Mouse (Mus musculus) hindbrain, embryonic 16.5 days (tissue): ENCODE measurements around the gene Kif14. TPM values are rescaled to one million over a fixed set of nuclear protein-coding genes. Genes with fewer than 3 reads are reported as not detected.

Experiments used
- ATAC-seq: fragments of 200-750 bp; cut with Nextera tagmentation; 2 replicates; pipeline ENCODE4 v1.8.0; 2017; ENCODE audit warnings: moderate TSS enrichment, moderate library complexity
- H3K27ac ChIP-seq: fragments of 300-500 bp; sonication (generic); 2 replicates; pipeline ENCODE4 v1.5.1; 2014; ENCODE audit warnings: low read depth, mild to moderate bottlenecking, control low read depth, low read length, moderate library complexity
- H3K27me3 ChIP-seq: fragments of 300-500 bp; sonication (generic); replicated peaks from 2 replicates; pipeline ENCODE4 v1.6.1; 2014; ENCODE audit warnings: low read length; ENCODE audit not compliant: control insufficient read depth, insufficient read depth
- H3K36me3 ChIP-seq: fragments of 300-500 bp; sonication (generic); 2 replicates; pipeline ENCODE4 v1.6.1; 2014; ENCODE audit warnings: mild to moderate bottlenecking, low read length, moderate library complexity, mixed read lengths; ENCODE audit not compliant: control insufficient read depth, insufficient read depth
- H3K4me1 ChIP-seq: fragments of 300-500 bp; sonication (generic); 2 replicates; pipeline ENCODE4 v1.6.1; 2014; ENCODE audit warnings: low read depth, low read length; ENCODE audit not compliant: control insufficient read depth, insufficient read depth
- H3K4me2 ChIP-seq: fragments of 300-500 bp; sonication (generic); 2 replicates; pipeline ENCODE4 v1.6.1; 2014; ENCODE audit warnings: mild to moderate bottlenecking, low read length, control low read depth, moderate library complexity
- H3K4me3 ChIP-seq: fragments of 300-500 bp; sonication (generic); 2 replicates; pipeline ENCODE4 v1.5.1; 2014; ENCODE audit warnings: mild to moderate bottlenecking, low read length, control low read depth, moderate library complexity
- H3K9ac ChIP-seq: fragments of 300-500 bp; sonication (generic); 2 replicates; pipeline ENCODE4 v1.6.1; 2014; ENCODE audit warnings: low read depth, mild to moderate bottlenecking, control low read depth, low read length, moderate library complexity
- H3K9me3 ChIP-seq: fragments of 300-500 bp; sonication (generic); 2 replicates; pipeline ENCODE4 v1.6.1; 2014; ENCODE audit warnings: mild to moderate bottlenecking, low read length, moderate library complexity; ENCODE audit not compliant: control insufficient read depth
- WGBS: fragments of 180-500 bp; shearing (Covaris S2); extraction: QIAGEN DNeasy Blood & Tissue Kit; methylation state at CpG from one replicate; pipeline ENCODE4 v1.1.7; 2014; 5-methylcytosine and 5-hydroxymethylcytosine counted together
- polyA plus RNA-seq: library from polyadenylated mRNA; unstranded; fragments of >200 nt; fragmentation: Nextera tagmentation; extraction: Ambion mirVana; gene quantifications from 2 replicates; pipeline ENCODE4 v1.2.1, GENCODE M21; 2015

The Kif14 gene
- polyA plus RNA-seq, 1 experiment from 2014 or later = 0.74 TPM

- H3K4me1 ChIP-seq = peaks cover 5% of the 10 kb centered on the region
- H3K4me3 ChIP-seq = no peak overlapping the region
- H3K9me3 ChIP-seq = no peaks in the 10 kb centered on the region
- H3K36me3 ChIP-seq = no peaks in the 10 kb centered on the region
- no peaks in the 10 kb centered on the region; the same call in 1 of the 2 replicates for H3K27me3 ChIP-seq
- no peak overlapping the region for H3K27ac ChIP-seq
- no peak overlapping the region for H3K4me2 ChIP-seq
- H3K9ac ChIP-seq = no peak overlapping the region
- 79% methylated on average over 8 of the region's 8 CpGs for WGBS
- no peak for ATAC-seq
Observed at GRCm38 (mm10) chr1:136569206-136569605, 103.1 kb downstream of the Kif14 start.

GRCm38 (mm10) chr1:136569626-136570297, 103.6 kb downstream of the Kif14 start:
- no peaks in the 10 kb centered on the region for H3K36me3 ChIP-seq
- no peak overlapping the region for H3K27ac ChIP-seq
- no peak overlapping the region for H3K9ac ChIP-seq
- ATAC-seq = no peak
- 23% methylated on average over 20 of the region's 20 CpGs for WGBS
- no peaks in the 10 kb centered on the region; the same call in 1 of the 2 replicates for H3K27me3 ChIP-seq
- H3K4me1 ChIP-seq = peaks cover 5% of the 10 kb centered on the region
- H3K4me2 ChIP-seq = peak overlapping the region; percentile 44
- H3K4me3 ChIP-seq = peak overlapping the region; percentile 16
- H3K9me3 ChIP-seq = no peaks in the 10 kb centered on the region

GRCm38 (mm10) chr1:136570298-136570653, 104.1 kb downstream of the Kif14 start:
- Histone ChIP-seq H3K4me3 (peak overlapping the region; percentile 16), H3K27ac (no peak overlapping the region), H3K4me2 (peak overlapping the region; percentile 44), H3K9me3 (no peaks in the 10 kb centered on the region), H3K36me3 (no peaks in the 10 kb centered on the region), H3K4me1 (peaks cover 5% of the 10 kb centered on the region), H3K9ac (peak overlapping the region; percentile 20; the same call in 1 of the 2 replicates), H3K27me3 (no peaks in the 10 kb centered on the region; the same call in 1 of the 2 replicates)
- 12% methylated on average over 13 of the region's 13 CpGs for WGBS
- ATAC-seq = no peak

- WGBS = 88% methylated on average over 9 of the region's 9 CpGs
- H3K27me3 ChIP-seq = no peaks in the 10 kb centered on the region; the same call in 1 of the 2 replicates
- H3K27ac ChIP-seq = no peak overlapping the region
- ATAC-seq = no peak
- no peak overlapping the region for H3K4me3 ChIP-seq
- H3K9ac ChIP-seq = no peak overlapping the region
- H3K36me3 ChIP-seq = no peaks in the 10 kb centered on the region
- no peaks in the 10 kb centered on the region for H3K9me3 ChIP-seq
- peaks cover 5% of the 10 kb centered on the region for H3K4me1 ChIP-seq
- H3K4me2 ChIP-seq = no peak overlapping the region
Observed at GRCm38 (mm10) chr1:136570976-136571375, 104.8 kb downstream of the Kif14 start.

GRCm38 (mm10) chr1:136571530-136571929, 105.4 kb downstream of the Kif14 start:
- no peaks in the 10 kb centered on the region for H3K9me3 ChIP-seq
- no peaks in the 10 kb centered on the region for H3K36me3 ChIP-seq
- 86% methylated on average over 10 of the region's 10 CpGs for WGBS
- H3K9ac ChIP-seq = no peak overlapping the region
- peaks cover 5% of the 10 kb centered on the region for H3K4me1 ChIP-seq
- no peak overlapping the region for H3K4me3 ChIP-seq
- no peaks in the 10 kb centered on the region; the same call in 1 of the 2 replicates for H3K27me3 ChIP-seq
- H3K4me2 ChIP-seq = no peak overlapping the region
- no peak for ATAC-seq
- H3K27ac ChIP-seq = no peak overlapping the region

GRCm38 (mm10) chr1:136577890-136578663, 111.9 kb downstream of the Kif14 start:
- Histone ChIP-seq H3K4me3 (no peak overlapping the region), H3K9ac (no peak overlapping the region), H3K4me1 (no peaks in the 10 kb centered on the region), H3K4me2 (no peak overlapping the region), H3K36me3 (no peaks in the 10 kb centered on the region), H3K9me3 (no peaks in the 10 kb centered on the region), H3K27me3 (no peaks in the 10 kb centered on the region), H3K27ac (no peak overlapping the region)
- ATAC-seq = no peak
- WGBS = 27% methylated on average over 16 of the region's 16 CpGs

GRCm38 (mm10) chr1:136579360-136579759, 113.2 kb downstream of the Kif14 start:
- H3K9me3 ChIP-seq = no peaks in the 10 kb centered on the region
- 90% methylated on average over 14 of the region's 14 CpGs for WGBS
- no peak overlapping the region for H3K27ac ChIP-seq
- H3K27me3 ChIP-seq = no peaks in the 10 kb centered on the region
- no peak overlapping the region for H3K4me2 ChIP-seq
- no peaks in the 10 kb centered on the region for H3K36me3 ChIP-seq
- no peak for ATAC-seq
- no peak overlapping the region for H3K4me3 ChIP-seq
- H3K4me1 ChIP-seq = no peaks in the 10 kb centered on the region; the same call in 1 of the 2 replicates
- no peak overlapping the region for H3K9ac ChIP-seq

- Histone ChIP-seq H3K9me3 (no peaks in the 10 kb centered on the region), H3K4me1 (no peaks in the 10 kb centered on the region; the same call in 1 of the 2 replicates), H3K4me2 (no peak overlapping the region), H3K27me3 (no peaks in the 10 kb centered on the region), H3K36me3 (no peaks in the 10 kb centered on the region), H3K9ac (no peak overlapping the region), H3K4me3 (no peak overlapping the region), H3K27ac (no peak overlapping the region)
- WGBS = 94% methylated on average over 8 of the region's 8 CpGs
- ATAC-seq = no peak
Observed at GRCm38 (mm10) chr1:136580266-136580665, 114.1 kb downstream of the Kif14 start.
